Mouse (Mus musculus): ENCODE measurements around the gene Zdhhc14. TPM values are rescaled to one million over a fixed set of nuclear protein-coding genes. Genes with fewer than 3 reads are reported as not detected.

Gene Zdhhc14
- polyA plus RNA-seq, 2 experiments = 2.6 to 5.8 TPM

DNA sequence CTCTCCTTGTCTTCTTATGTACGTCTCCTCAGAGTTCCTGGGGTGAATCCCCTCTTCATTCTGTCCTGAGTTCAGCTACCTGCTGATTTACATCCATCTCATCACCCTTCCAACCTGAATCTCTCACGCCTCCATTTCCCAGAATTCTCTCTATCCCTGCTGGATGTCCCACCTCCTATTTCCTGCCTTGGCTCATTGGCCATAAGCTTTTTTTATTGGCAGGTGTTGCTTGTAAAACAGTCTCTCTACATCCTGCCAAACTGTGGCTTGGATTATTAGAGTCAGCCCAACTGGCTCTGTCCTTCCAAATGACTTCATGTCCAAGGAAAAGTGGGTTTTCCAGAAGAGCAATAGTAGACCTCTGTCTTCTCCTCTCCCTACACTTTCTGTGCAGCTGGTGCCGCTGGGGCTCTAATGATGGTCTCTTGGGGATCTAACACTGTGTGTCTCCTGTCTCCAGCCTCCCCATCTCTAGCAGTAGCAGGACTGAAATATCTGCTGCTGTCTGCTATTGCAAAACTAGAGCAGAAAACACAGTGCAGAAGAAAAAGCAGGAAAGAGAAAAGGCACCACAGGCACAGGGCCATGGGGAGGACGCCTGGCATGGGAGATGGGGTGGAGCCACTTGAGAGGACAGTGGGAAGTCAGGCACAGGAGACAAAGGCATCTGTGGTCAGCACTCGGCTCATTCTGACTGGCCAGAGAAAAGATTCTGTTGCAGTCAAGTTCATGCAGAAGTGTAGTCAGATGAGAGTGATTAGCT is 288.0 kb downstream of the Zdhhc14 start:
- WGBS (ENCODE audit: insufficient replicate concordance) = 51% methylated on average over 5 of the region's 5 CpGs
- no peaks in the 10 kb centered on the region for H3K9me3 ChIP-seq (ENCODE audit: control insufficient read depth, low read length)

DNA sequence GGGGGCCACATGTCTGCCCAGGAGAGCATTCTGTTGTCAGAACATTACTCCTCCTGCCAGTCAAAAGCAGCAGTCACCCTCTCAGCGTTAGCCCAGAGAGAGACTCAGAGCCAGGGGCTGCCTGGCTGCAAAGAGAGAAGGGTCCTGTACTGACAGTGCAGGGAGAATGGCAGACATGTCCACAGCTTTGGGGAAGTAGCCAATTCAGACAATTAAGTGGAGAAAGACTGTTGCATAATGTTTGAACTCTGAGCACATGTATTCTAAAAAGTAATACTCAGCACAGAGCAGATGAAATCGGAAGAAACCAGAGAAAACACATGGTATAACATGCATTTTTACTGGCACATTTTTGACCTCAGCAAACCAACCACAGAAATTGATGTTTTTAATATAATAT is 292.9 kb downstream of the Zdhhc14 start:
- Histone ChIP-seq H3K9ac (replicated peaks) (no peak overlapping the region), H3K4me2 (ENCODE audit: low read depth) (no peak overlapping the region), H3K4me3 (ENCODE audit: insufficient read depth in 1 of 2, low read depth in 2 of 2, low read length in 2 of 2) (no peak overlapping the region), H3K27ac (no peak overlapping the region), H3K36me3 (replicated peaks; ENCODE audit: control insufficient read depth, insufficient read depth, low read depth) (no peaks in the 10 kb centered on the region), H3K4me1 (replicated peaks; ENCODE audit: control insufficient read depth in 2 of 2, insufficient read depth in 2 of 2, low read length in 1 of 2) (no peaks in the 10 kb centered on the region; a peak in 1 of 4 replicates), H3K9me3 (ENCODE audit: control insufficient read depth, low read length) (no peaks in the 10 kb centered on the region), H3K27me3 (ENCODE audit: control insufficient read depth, insufficient read depth, low read length) (no peaks in the 10 kb centered on the region)
- TF ChIP-seq CTCF (IDR thresholded peaks at IDR 0.05; ENCODE audit: low read depth) (no peak), EP300 (IDR thresholded peaks at IDR 0.05; ENCODE audit: low read depth) (no peak)
- ATAC-seq (ENCODE audit: insufficient read depth) (no peak), DNase-seq (ENCODE audit: low read depth in 3 of 3, low spot score in 3 of 3) (no peak)
- 42% methylated on average over 2 of the region's 2 CpGs for WGBS (ENCODE audit: insufficient replicate concordance)

More for the DNA sequence above, 288.0 kb downstream of the Zdhhc14 start:
- Histone ChIP-seq H3K27me3 (ENCODE audit: control insufficient read depth, insufficient read depth, low read length) (no peaks in the 10 kb centered on the region), H3K4me1 (replicated peaks; ENCODE audit: control insufficient read depth in 2 of 2, insufficient read depth in 2 of 2, low read length in 1 of 2) (no peaks in the 10 kb centered on the region; a peak in 1 of 4 replicates), H3K36me3 (replicated peaks; ENCODE audit: control insufficient read depth, insufficient read depth, low read depth) (no peaks in the 10 kb centered on the region), H3K4me3 (ENCODE audit: insufficient read depth in 1 of 2, low read depth in 2 of 2, low read length in 2 of 2) (no peak overlapping the region), H3K9ac (replicated peaks) (no peak overlapping the region), H3K4me2 (ENCODE audit: low read depth) (no peak overlapping the region), H3K27ac (no peak overlapping the region)
- no peak for ATAC-seq (ENCODE audit: insufficient read depth)
- no peak for DNase-seq (ENCODE audit: low read depth in 3 of 3, low spot score in 3 of 3)
- TF ChIP-seq EP300 (IDR thresholded peaks at IDR 0.05; ENCODE audit: low read depth) (no peak), CTCF (IDR thresholded peaks at IDR 0.05; ENCODE audit: low read depth) (no peak)

- DNase-seq (ENCODE audit: low read depth in 3 of 3, low spot score in 3 of 3) (no peak), ATAC-seq (ENCODE audit: insufficient read depth) (no peak)
- Histone ChIP-seq H3K4me1 (replicated peaks; ENCODE audit: control insufficient read depth in 2 of 2, insufficient read depth in 2 of 2, low read length in 1 of 2) (peaks cover 2 to 31% of the 10 kb centered on the region in 2 experiments; a peak in 3 of 4 replicates), H3K9ac (replicated peaks) (no peak overlapping the region), H3K9me3 (ENCODE audit: control insufficient read depth, low read length) (no peaks in the 10 kb centered on the region), H3K4me2 (ENCODE audit: low read depth) (no peak overlapping the region), H3K36me3 (replicated peaks; ENCODE audit: control insufficient read depth, insufficient read depth, low read depth) (no peaks in the 10 kb centered on the region), H3K27me3 (ENCODE audit: control insufficient read depth, insufficient read depth, low read length) (no peaks in the 10 kb centered on the region), H3K27ac (no peak overlapping the region), H3K4me3 (ENCODE audit: insufficient read depth in 1 of 2, low read depth in 2 of 2, low read length in 2 of 2) (no peak overlapping the region)
- 40% methylated on average over 12 of the region's 12 CpGs for WGBS (ENCODE audit: insufficient replicate concordance)
- no peak for TF ChIP-seq EP300 (IDR thresholded peaks at IDR 0.05; ENCODE audit: low read depth)
- no peak for TF ChIP-seq CTCF (IDR thresholded peaks at IDR 0.05; ENCODE audit: low read depth)
These were observed 299.9 kb downstream of the Zdhhc14 start for GRCm38 (mm10) chr17:5792164-5792791.

- Histone ChIP-seq H3K9ac (replicated peaks) (no peak overlapping the region), H3K27ac (no peak overlapping the region), H3K9me3 (ENCODE audit: control insufficient read depth, low read length) (no peaks in the 10 kb centered on the region), H3K4me1 (replicated peaks; ENCODE audit: control insufficient read depth in 2 of 2, insufficient read depth in 2 of 2, low read length in 1 of 2) (peaks cover 8 to 40% of the 10 kb centered on the region in 2 experiments), H3K4me3 (ENCODE audit: insufficient read depth in 1 of 2, low read depth in 2 of 2, low read length in 2 of 2) (no peak overlapping the region), H3K27me3 (ENCODE audit: control insufficient read depth, insufficient read depth, low read length) (no peaks in the 10 kb centered on the region), H3K4me2 (ENCODE audit: low read depth) (no peak overlapping the region), H3K36me3 (replicated peaks; ENCODE audit: control insufficient read depth, insufficient read depth, low read depth) (no peaks in the 10 kb centered on the region)
- TF ChIP-seq CTCF (IDR thresholded peaks at IDR 0.05; ENCODE audit: low read depth) = no peak
- TF ChIP-seq EP300 (IDR thresholded peaks at IDR 0.05; ENCODE audit: low read depth) = no peak
- ATAC-seq (ENCODE audit: insufficient read depth) = no peak
- 43% methylated on average over 4 of the region's 4 CpGs for WGBS (ENCODE audit: insufficient replicate concordance)
- no peak for DNase-seq (ENCODE audit: low read depth in 3 of 3, low spot score in 3 of 3)
These were observed 301.2 kb downstream of the Zdhhc14 start for GRCm38 (mm10) chr17:5793593-5793992.

- no peak overlapping the region for H3K4me2 ChIP-seq (ENCODE audit: low read depth)
- H3K27me3 ChIP-seq (ENCODE audit: control insufficient read depth, insufficient read depth, low read length) = no peaks in the 10 kb centered on the region
- WGBS (ENCODE audit: insufficient replicate concordance) = 21% methylated on average over 5 of the region's 5 CpGs
- no peak overlapping the region for H3K4me3 ChIP-seq (ENCODE audit: insufficient read depth in 1 of 2, low read depth in 2 of 2, low read length in 2 of 2)
- no peaks in the 10 kb centered on the region for H3K9me3 ChIP-seq (ENCODE audit: control insufficient read depth, low read length)
- H3K9ac ChIP-seq (replicated peaks) = no peak overlapping the region
- peaks cover 11 to 43% of the 10 kb centered on the region in 2 experiments for H3K4me1 ChIP-seq (replicated peaks; ENCODE audit: control insufficient read depth in 2 of 2, insufficient read depth in 2 of 2, low read length in 1 of 2)
- no peak overlapping the region for H3K27ac ChIP-seq
- DNase-seq (ENCODE audit: low read depth in 3 of 3, low spot score in 3 of 3) (no peak), ATAC-seq (ENCODE audit: insufficient read depth) (no peak)
- no peaks in the 10 kb centered on the region for H3K36me3 ChIP-seq (replicated peaks; ENCODE audit: control insufficient read depth, insufficient read depth, low read depth)
- TF ChIP-seq EP300 (IDR thresholded peaks at IDR 0.05; ENCODE audit: low read depth) (no peak), CTCF (IDR thresholded peaks at IDR 0.05; ENCODE audit: low read depth) (no peak)
These were observed 301.9 kb downstream of the Zdhhc14 start for GRCm38 (mm10) chr17:5794276-5794675.
